Mouse (Mus musculus): ENCODE results near the gene Zan.

The Zan gene

GRCm38 (mm10) chr5:137476964-137477363 is at the start of gene Zan:
Gene Zan (minus strand): TSS chr5:137477064.
- DNase-seq (ENCODE audit: low spot score): no peak

GRCm38 (mm10) chr5:137526192-137526936 is 49.5 kb upstream of the Zan start:
- DNase-seq (ENCODE audit: low spot score): no peak

DNA sequence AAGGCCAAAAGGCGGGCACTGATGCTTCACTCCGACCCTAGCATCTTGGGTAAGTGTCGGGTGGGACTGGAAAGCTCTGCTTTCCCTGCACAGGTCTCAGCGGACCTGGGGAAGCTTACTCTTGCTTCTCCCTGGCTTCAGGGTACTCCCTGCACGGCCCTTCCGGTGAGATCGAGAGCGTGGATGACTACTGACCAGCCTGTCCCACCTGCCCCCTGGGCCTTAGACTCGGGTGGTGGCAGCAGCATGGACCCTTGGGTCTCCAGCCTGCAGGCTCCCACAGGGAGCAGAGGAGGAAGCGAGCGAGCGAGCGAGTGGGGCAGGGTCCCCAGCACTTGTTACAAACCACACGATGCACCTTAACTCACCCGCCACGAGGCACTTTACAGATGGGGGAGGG is 48.6 kb upstream of the Zan start:
- DNase-seq (ENCODE audit: low spot score): no peak

GRCm38 (mm10) chr5:137524671-137525070 is 47.8 kb upstream of the Zan start:
- DNase-seq (ENCODE audit: low spot score): no peak

DNA sequence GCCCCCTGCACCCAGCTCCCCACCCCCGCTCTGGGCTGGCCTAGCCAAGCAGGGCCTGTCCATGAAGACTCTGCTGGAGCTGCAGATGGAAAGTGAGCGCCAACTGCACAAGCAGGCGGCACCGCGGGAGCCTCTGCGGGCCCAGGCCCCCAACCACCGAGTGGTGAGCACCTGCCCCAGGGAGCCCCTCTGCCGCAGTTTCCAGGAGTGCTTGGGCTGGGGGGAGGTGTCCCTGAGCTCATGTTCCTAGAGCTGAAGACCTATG is 47.3 kb upstream of the Zan start:
- no peak for DNase-seq (ENCODE audit: low spot score)

DNA sequence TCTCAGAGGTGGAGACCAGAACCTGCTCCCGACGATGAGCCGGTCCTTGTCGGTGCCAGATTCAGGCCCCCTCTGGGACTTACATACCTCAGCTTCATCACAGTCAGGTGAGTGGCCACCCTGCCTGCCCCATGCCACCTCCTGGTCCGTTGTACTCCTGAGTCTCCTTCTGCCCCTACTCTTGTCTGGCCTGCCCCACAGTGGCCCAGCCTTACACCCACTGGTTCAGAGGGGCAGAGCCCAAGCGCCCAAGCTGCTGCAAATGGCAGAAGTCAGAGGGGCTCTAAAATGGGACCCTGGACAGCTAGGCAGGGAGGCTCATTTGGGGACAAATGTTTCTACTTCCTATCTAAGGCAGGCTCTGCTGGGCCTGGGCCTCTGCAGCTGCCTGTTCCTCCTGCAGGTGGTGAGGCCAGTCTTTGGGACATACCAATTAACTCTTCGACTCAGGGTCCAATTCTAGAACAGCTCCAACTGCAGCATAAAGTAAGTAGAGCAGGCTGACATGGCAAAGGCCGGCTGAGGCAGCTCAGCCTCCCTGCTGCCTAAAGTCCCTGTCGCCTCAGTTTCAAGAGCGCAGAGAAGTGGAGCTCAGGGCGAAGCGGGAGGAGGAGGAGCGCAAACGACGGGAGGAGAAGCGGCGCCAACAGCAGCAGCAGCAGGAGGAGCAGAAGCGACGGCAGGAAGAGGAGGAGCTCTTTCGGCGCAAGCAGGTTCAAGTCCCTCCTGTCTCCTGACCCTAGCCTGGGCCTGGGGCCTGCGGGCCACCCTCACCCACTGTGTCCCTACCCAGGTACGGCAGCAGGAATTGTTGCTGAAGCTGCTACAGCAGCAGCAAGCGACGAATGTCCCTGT is 46.8 kb upstream of the Zan start:
- no peak for DNase-seq (ENCODE audit: low spot score)

DNA sequence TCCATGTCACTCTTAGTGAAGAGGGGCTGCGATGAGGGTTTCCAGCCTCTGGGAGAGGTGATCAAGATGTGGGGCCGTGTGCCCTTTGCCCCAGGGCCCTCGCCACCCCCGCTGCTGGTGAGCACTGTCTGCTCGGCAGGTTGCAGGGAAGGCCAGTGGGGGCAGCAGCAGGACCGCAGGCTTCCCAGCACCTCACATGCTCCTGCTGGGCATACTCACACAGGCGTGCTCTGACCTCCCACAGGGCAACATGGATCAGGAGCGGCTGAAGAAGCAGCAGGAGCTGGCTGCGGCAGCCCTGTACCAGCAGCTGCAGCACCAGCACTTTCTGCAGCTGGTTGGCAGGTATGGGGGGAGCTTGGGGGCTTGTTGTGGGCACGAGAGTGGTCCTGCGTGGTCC is 45.8 kb upstream of the Zan start:
- DNase-seq (ENCODE audit: low spot score): no peak

DNA sequence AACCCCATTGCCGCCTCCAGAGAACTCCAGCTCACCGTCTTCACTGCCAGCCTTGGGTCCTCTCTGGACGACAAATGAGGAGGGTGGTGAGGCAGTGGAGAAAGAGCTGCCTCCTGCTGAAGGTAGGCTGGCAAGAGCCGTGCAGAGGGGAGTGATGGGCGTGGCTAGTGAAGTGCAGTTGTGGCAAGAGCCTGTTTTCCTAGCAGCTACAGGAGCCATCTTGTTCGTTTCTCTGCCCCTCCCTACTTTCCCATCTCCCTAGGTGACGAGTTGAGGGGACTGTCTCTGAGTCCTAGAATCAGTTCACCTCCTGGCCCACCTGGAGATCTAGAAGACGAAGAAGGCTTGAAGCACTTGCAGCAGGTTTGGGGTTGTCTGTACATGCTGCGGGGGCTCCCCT is 45.0 kb upstream of the Zan start:
- DNase-seq (ENCODE audit: low spot score): no peak

DNA sequence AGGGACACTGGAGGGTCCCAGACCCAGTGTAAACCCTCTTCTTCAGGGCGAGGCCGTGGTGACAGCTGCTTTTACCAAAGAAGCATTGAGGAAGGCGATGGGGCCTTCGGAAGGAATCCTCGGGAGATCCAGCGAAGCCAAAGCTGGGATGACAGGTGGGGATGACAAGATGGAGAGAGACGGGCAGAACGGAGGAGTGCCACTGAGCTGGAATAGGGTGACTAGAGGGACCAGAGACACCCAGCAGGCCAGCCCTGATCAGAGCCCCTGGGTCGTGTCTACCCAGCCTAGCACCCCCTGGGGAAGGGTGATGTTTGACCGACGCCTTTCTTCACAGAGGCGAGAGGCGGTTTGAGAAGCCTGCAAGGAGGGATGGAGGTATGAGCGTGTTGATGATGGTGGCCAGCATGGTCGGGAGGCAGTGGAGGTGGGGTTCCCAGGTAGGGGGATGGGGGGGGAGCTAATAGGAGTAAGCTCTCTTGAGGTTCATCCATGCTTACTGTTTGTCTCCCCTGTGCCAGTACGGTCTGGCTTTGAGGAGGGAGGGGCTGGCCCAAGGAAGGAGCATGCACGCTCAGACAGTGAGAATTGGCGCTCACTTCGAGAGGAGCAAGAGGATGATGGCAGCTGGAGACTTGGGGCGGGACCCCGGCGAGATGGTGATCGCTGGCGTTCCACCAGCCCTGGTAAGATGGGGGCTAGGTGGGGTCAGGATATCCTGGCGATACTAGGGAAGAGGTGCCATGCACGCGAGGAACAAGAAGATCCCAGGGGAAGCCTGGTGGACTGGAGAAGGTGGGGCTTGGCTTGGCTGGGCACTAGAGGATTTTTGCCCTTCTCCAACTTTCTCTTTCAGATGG is 43.1 kb upstream of the Zan start:
- DNase-seq (ENCODE audit: low spot score): no peak

- DNase-seq (ENCODE audit: low spot score): no peak
These were observed 41.6 kb upstream of the Zan start, which contains the start of gene Gigyf1 for GRCm38 (mm10) chr5:137518436-137518835. Gene Gigyf1 (plus strand): TSS chr5:137518548.

GRCm38 (mm10) chr5:137514811-137515210 is 37.9 kb upstream of the Zan start:
- no peak for DNase-seq (ENCODE audit: low spot score)

DNA sequence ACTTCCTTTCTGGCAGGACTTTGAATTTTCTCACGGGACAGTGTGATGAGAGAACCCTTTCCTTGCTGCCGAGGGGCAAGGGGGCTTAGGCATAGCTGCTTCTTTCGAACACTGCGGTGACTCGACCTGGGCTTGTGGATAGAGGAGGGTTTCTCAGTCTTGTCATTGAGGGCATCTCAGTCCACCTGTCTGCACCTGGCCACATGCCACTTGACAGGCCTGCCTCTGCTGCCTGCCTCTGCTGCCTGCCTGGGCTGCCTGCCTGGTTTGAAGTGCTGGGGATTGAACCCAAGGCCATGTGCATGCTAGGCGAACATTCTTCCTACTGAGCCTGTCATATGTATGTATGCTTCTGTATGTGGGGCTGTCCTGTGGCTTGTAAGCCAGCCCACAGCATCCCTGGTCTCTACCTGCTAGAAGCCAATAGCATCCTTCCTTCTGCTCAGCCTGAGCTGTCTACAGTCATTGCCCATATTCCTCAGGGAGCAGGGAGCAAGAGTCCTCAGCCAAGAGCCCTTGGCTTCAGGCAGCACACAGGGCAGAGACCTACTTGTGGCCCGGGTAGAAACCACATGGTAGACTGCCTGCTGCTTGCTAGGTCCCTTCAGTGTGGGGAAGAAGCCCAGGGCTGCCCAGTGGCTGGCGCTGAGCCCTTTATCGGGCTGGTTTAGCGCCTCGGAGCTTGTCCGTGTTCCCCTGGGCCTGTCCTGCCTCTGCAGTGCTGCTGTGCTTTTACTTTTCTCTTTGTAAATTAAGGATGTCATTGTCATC is 37.3 kb upstream of the Zan start:
- DNase-seq (ENCODE audit: low spot score): no peak

GRCm38 (mm10) chr5:137512847-137513794 is 36.3 kb upstream of the Zan start:
- DNase-seq (ENCODE audit: low spot score): no peak

- no peak for DNase-seq (ENCODE audit: low spot score)
These were observed 34.8 kb upstream of the Zan start for GRCm38 (mm10) chr5:137511706-137512105.

GRCm38 (mm10) chr5:137510573-137511390 is 33.9 kb upstream of the Zan start:
- DNase-seq (ENCODE audit: low spot score): no peak

- DNase-seq (ENCODE audit: low spot score): peak; percentile 65
These were observed 33.2 kb upstream of the Zan start for GRCm38 (mm10) chr5:137510014-137510501.

GRCm38 (mm10) chr5:137504041-137504440 is 27.2 kb upstream of the Zan start:
- DNase-seq (ENCODE audit: low spot score): no peak

- peak; percentile 81 for DNase-seq (ENCODE audit: low spot score)
These were observed 25.8 kb upstream of the Zan start for GRCm38 (mm10) chr5:137502667-137503110.

Data from ovary, postnatal 14 days (tissue).